Mouse (Mus musculus): Measurements from ENCODE around the gene Noa1. TPM values are rescaled to one million over a fixed set of nuclear protein-coding genes. Genes with fewer than 3 reads are reported as not detected.

Noa1 gene
- total RNA-seq, 2 experiments from 2014 or later: 23.3 to 27.5 TPM

- intact Hi-C loops (cut with DNase I): no loop called here
- no peak for DNase-seq (ENCODE audit: extremely low spot score in 1 of 2, low spot score in 2 of 2)
Measured at GRCm38 (mm10) chr5:77299486-77299885, 10.4 kb downstream of the Noa1 start.

GRCm38 (mm10) chr5:77292803-77293522 is 16.9 kb downstream of the Noa1 start:
- intact Hi-C loops (cut with DNase I): no loop called here
- DNase-seq (ENCODE audit: extremely low spot score in 1 of 2, low spot score in 2 of 2): no peak

- no peak for DNase-seq (ENCODE audit: extremely low spot score in 1 of 2, low spot score in 2 of 2)
- intact Hi-C loops (cut with DNase I): no loop called here
Measured at GRCm38 (mm10) chr5:77290606-77291005, 19.3 kb downstream of the Noa1 start.

- intact Hi-C loops (cut with DNase I): no loop called here
- DNase-seq (ENCODE audit: extremely low spot score in 1 of 2, low spot score in 2 of 2): no peak
Measured at GRCm38 (mm10) chr5:77289686-77290085, 20.2 kb downstream of the Noa1 start.

- DNase-seq (ENCODE audit: extremely low spot score in 1 of 2, low spot score in 2 of 2): no peak
- intact Hi-C loops (cut with DNase I): no loop called here
Measured at GRCm38 (mm10) chr5:77287901-77288300, 22.0 kb downstream of the Noa1 start.

GRCm38 (mm10) chr5:77286904-77287303 is 23.0 kb downstream of the Noa1 start:
- intact Hi-C loops (cut with DNase I): no loop called here
- no peak for DNase-seq (ENCODE audit: extremely low spot score in 1 of 2, low spot score in 2 of 2)

GRCm38 (mm10) chr5:77285685-77286084 is 24.2 kb downstream of the Noa1 start:
- no peak for DNase-seq (ENCODE audit: extremely low spot score in 1 of 2, low spot score in 2 of 2)
- intact Hi-C loops (cut with DNase I): no loop called here

- DNase-seq (ENCODE audit: extremely low spot score in 1 of 2, low spot score in 2 of 2): no peak
- intact Hi-C loops (cut with DNase I): no loop called here
Measured at GRCm38 (mm10) chr5:77282242-77282641, 27.6 kb downstream of the Noa1 start.

GRCm38 (mm10) chr5:77281518-77282174 is 28.2 kb downstream of the Noa1 start:
- intact Hi-C loops (cut with DNase I): no loop called here
- DNase-seq (ENCODE audit: extremely low spot score in 1 of 2, low spot score in 2 of 2): no peak

GRCm38 (mm10) chr5:77277204-77277603 is 32.7 kb downstream of the Noa1 start:
- intact Hi-C loops (cut with DNase I): no loop called here
- DNase-seq (ENCODE audit: extremely low spot score in 1 of 2, low spot score in 2 of 2): no peak

GRCm38 (mm10) chr5:77275950-77276349 is 33.9 kb downstream of the Noa1 start:
- intact Hi-C loops (cut with DNase I): no loop called here
- no peak for DNase-seq (ENCODE audit: extremely low spot score in 1 of 2, low spot score in 2 of 2)

- intact Hi-C loops (cut with DNase I): no loop called here
- no peak for DNase-seq (ENCODE audit: extremely low spot score in 1 of 2, low spot score in 2 of 2)
Measured at GRCm38 (mm10) chr5:77273151-77273550, 36.7 kb downstream of the Noa1 start.

GRCm38 (mm10) chr5:77269399-77269798 is 40.5 kb downstream of the Noa1 start:
- no peak for DNase-seq (ENCODE audit: extremely low spot score in 1 of 2, low spot score in 2 of 2)
- intact Hi-C loops (cut with DNase I): no loop called here

- intact Hi-C loops (cut with DNase I): no loop called here
- DNase-seq (ENCODE audit: extremely low spot score in 1 of 2, low spot score in 2 of 2): no peak
Measured at GRCm38 (mm10) chr5:77267957-77268624, 41.8 kb downstream of the Noa1 start.

- no peak for DNase-seq (ENCODE audit: extremely low spot score in 1 of 2, low spot score in 2 of 2)
- intact Hi-C loops (cut with DNase I): no loop called here
Measured at GRCm38 (mm10) chr5:77267441-77267840, 42.4 kb downstream of the Noa1 start.

- DNase-seq (ENCODE audit: extremely low spot score in 1 of 2, low spot score in 2 of 2): no peak
- intact Hi-C loops (cut with DNase I): no loop called here
Measured at GRCm38 (mm10) chr5:77266886-77267401, 42.9 kb downstream of the Noa1 start.

GRCm38 (mm10) chr5:77266066-77266885 is 43.6 kb downstream of the Noa1 start:
- peak in 1 of 2 experiments; percentile 74 for DNase-seq (ENCODE audit: extremely low spot score in 1 of 2, low spot score in 2 of 2)
- intact Hi-C loops (cut with DNase I): no loop called here

- peak in 1 of 2 experiments; percentile 86 for DNase-seq (ENCODE audit: extremely low spot score in 1 of 2, low spot score in 2 of 2)
- intact Hi-C loops (cut with DNase I): no loop called here
Measured at GRCm38 (mm10) chr5:77265671-77266065, 44.2 kb downstream of the Noa1 start.

GRCm38 (mm10) chr5:77265081-77265670 is 44.7 kb downstream of the Noa1 start, which contains the start of gene Rest:
TSS of gene Rest (plus strand) at chr5:77265491.
- DNase-seq (ENCODE audit: extremely low spot score in 1 of 2, low spot score in 2 of 2): peak in 1 of 2 experiments; percentile 83
- intact Hi-C loops (cut with DNase I): no loop called here

Measured in left cerebral cortex, postnatal 10 days (tissue).